Mouse (Mus musculus): ENCODE data around the gene Vasp.

The Vasp gene

DNA sequence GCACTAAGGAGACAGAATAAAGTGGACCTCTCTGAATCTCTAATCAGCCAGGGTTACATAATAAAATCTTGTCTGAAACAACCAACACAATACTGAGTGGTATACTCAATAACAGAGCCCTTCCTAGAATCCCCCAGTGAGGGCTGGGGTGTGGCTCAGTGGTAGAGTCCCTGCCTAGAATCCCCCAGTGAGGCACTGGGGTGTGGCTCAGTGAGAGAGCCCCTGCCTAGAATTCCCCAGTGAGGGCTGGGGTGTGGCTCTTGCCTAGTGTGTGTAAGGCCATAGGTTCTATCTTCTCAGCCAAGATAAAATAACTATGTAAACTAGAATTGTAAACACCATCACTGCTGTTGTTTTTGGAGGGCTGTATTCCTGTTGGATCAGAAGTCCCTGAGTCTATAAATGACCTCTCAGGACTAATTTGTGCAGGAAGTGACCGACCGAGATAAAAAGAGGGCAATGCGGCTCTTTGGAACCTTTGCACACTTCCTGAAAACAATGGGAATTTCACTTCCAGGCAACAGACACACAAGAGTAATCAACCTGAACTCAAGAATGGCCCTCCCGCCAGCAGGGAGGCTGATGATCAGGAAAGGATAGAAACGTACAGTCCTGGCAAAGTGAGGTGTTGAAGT, 60.5 kb downstream of the Vasp start:
- DNase-seq (ENCODE audit: low spot score in 2 of 2), result no peak

DNA sequence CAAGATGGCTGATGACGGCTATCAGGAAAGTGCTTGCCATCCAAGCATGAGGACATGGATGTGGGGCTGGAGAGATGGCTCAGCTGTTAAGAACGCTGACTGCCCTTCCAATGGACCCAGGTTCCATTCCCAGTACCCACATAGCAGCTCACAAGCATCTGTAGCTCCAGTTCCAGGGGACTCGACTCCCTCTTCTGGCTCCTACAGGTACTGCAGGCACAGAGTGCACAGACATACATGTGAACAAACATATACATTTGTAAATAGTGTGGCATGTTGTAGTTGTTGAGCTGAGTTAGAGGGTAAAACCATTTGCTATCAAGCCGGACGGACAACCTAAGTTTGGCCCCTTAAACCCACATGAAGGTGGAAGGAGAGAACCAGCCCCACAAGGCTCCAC, 61.6 kb downstream of the Vasp start:
- DNase-seq (ENCODE audit: low spot score in 2 of 2), result no peak

DNA sequence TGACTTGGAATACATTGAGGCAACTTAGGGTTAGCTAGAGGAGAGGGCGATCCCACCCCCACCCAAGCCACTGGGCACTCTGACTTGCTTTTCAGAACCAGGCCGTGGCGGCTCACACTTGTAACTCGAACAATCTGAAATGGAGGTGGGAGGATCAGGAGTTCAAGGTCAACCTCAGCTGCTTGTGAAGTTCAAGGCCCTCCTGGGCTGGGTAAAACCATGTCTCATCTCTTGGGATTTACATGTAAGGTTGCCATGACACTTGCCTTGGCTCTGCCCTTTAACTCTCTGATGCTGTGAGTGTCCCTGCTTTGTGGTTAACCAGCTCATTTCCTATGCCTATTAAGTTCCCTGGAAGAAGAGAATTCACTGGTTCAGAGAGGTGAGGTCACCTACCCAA, 62.1 kb downstream of the Vasp start:
- DNase-seq (ENCODE audit: low spot score in 2 of 2), result no peak

DNA sequence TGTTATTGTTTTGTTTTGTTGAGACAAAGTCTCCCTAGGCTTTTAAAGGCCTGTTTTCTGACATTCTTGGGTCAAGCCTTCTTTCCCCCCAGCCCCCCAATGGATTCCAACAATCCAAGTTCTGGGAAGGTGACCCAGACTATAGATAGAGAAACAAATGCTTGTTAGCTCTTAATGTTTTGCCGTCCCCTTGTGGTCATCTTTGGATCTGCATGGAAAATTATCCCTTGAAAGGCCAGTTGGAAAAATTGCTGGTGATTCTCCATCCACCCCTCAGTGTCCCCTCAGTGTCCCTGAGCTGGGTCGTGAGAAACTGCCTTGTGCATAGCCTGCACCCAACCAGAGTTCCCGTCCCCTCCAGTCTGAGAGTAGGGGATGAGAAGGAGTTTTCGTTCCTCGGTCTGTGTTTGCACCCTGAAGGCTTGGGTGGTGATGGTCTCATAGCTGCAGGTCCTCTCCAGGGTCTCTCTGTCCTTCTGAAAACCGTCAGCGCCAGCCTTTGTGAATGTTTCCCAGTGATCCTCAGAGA, 62.6 kb downstream of the Vasp start:
- no peak for DNase-seq (ENCODE audit: low spot score in 2 of 2)

DNA sequence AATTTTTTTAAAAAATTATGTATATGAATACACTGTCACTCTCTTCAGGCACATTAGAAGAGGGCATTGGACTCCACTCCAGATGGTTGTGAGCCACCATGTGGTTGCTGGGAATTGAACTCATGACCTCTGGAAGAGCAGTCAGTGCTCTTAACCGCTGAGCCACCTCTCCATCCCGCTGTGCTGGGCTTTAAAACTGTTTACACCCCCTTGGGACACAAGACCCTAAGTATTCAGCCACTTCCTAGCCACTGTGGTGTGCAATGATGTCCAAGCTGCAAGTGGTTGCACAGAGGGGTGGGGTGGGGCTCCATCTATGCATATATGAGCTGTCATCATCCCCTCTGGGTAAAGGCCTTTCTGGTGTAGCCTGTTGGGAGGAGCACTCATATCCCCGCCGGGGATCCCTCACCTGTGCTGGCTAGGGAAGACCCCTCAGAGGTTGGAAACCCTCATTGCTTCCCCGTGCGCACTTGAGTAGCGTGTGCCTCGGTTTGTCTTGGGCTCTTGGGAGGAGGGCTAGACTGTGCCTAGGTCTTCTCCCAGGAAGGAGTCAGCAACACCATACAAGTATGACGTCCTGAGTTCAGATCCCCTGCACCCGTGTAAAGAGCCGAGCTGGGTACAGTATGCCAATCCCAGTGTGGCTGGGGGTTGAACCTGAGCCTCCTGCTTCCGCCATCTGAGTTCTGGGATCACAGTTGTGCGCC, 63.3 kb downstream of the Vasp start:
- DNase-seq (ENCODE audit: low spot score in 2 of 2), result no peak

Data from spleen, postnatal 14 days (tissue).